Mouse (Mus musculus) C2C12 (cell line): Measurements from ENCODE around the gene Agfg2.

Source experiments
- CEBPB ChIP-seq: IDR thresholded peaks from one replicate; pipeline ENCODE4 v1.6.1; 2011; ENCODE audit warnings: low read depth, mild to moderate bottlenecking, control low read depth, moderate library complexity
- CTCF ChIP-seq: IDR thresholded peaks from one replicate; pipeline ENCODE4 v1.5.1; 2011; ENCODE audit not compliant: control insufficient read depth, insufficient read depth, insufficient read length
- MAX ChIP-seq: IDR thresholded peaks from one replicate; pipeline ENCODE4 v1.6.1; 2011; ENCODE audit warnings: mild to moderate bottlenecking, control low read depth

DNA sequence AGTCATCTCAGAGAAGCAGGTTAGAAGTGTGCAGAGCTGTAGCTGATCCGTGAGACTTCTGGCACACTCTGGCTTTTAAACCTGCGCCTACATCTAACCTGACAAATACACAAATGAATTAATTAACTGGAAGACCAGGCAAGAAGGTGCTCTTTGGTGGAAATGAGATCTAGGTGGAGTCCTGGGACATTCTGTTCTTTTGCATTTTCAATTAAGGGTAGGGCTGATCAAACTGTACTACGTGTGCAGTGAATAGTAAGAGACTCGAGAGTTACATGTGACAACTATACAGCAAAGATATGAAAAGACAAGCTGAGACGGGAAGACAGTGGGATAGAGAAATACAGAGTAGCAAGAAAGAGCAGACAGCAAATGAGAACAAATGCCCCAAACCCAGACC, 28.9 kb upstream of the Agfg2 start:
- TF ChIP-seq CTCF (no peak), MAX (no peak), CEBPB (no peak)
